Mouse (Mus musculus) cortical plate, adult 2 months (tissue): ENCODE results near the gene Fgd3. TPM values are rescaled to one million over a fixed set of nuclear protein-coding genes. Genes with fewer than 3 reads are reported as not detected.
A peak's percentile ranks its signal among the peaks of the same experiment; 100 is the strongest.

Experiments
- H3K27ac ChIP-seq: fragments of 200-500 bp; 2 replicates; pipeline ENCODE4 v1.5.1; 2012; ENCODE audit warnings: low read length, control low read depth, inconsistent platforms; ENCODE audit not compliant: insufficient read depth
- H3K4me1 ChIP-seq: fragments of 200-500 bp; 2 replicates; pipeline ENCODE4 v1.6.1; 2011; ENCODE audit warnings: low read length; ENCODE audit not compliant: control insufficient read depth, insufficient read depth
- H3K4me3 ChIP-seq: fragments of 200-500 bp; 2 replicates; pipeline ENCODE4 v1.5.1; 2011; ENCODE audit warnings: mild to moderate bottlenecking, low read length, control low read depth; ENCODE audit not compliant: insufficient read depth
- CTCF ChIP-seq: fragments of 200-500 bp; IDR thresholded peaks from 2 replicates; pipeline ENCODE4 v1.5.1; 2011; ENCODE audit warnings: mild to moderate bottlenecking, control low read depth, low read length; ENCODE audit not compliant: insufficient read depth; ENCODE audit errors: extremely low read depth
- POLR2A ChIP-seq: fragments of 200-500 bp; IDR thresholded peaks from 2 replicates; pipeline ENCODE4 v1.6.1; 2011; ENCODE audit warnings: mild to moderate bottlenecking, low read length, control low read depth; ENCODE audit not compliant: insufficient read depth; ENCODE audit errors: extremely low read depth
- polyA plus RNA-seq: library from polyadenylated mRNA; depleted of rRNA; stranded (reverse); fragments of >200 nt; gene quantifications from 2 replicates; pipeline ENCODE4 v1.2.3, GENCODE M21; 2012

The Fgd3 gene
- polyA plus RNA-seq, 1 experiment, result 6.2 TPM

- TF ChIP-seq CTCF (no peak), POLR2A (no peak)
- Histone ChIP-seq H3K27ac (no peak overlapping the region), H3K4me1 (peaks cover 13% of the 10 kb centered on the region), H3K4me3 (no peak overlapping the region)
These were observed 4.8 kb upstream of the Fgd3 start for GRCm38 (mm10) chr13:49324871-49325270.

GRCm38 (mm10) chr13:49322739-49323138, 2.6 kb upstream of the Fgd3 start:
- Histone ChIP-seq H3K27ac (no peak overlapping the region), H3K4me3 (no peak overlapping the region), H3K4me1 (peaks cover 13% of the 10 kb centered on the region)
- TF ChIP-seq POLR2A (no peak), CTCF (no peak)

- no peak for TF ChIP-seq POLR2A
- no peak for TF ChIP-seq CTCF
- Histone ChIP-seq H3K4me1 (peaks cover 13% of the 10 kb centered on the region), H3K27ac (no peak overlapping the region), H3K4me3 (no peak overlapping the region)
These were observed 2.1 kb upstream of the Fgd3 start for GRCm38 (mm10) chr13:49322169-49322568.

GRCm38 (mm10) chr13:49321452-49321851, 1.3 kb upstream of the Fgd3 start:
- H3K4me1 ChIP-seq, result peaks cover 13% of the 10 kb centered on the region
- H3K27ac ChIP-seq, result no peak overlapping the region
- no peak for TF ChIP-seq CTCF
- TF ChIP-seq POLR2A, result no peak
- no peak overlapping the region for H3K4me3 ChIP-seq

- Histone ChIP-seq H3K4me3 (peak overlapping the region; percentile 36; the same call in 1 of the 2 replicates), H3K4me1 (peaks cover 13% of the 10 kb centered on the region), H3K27ac (no peak overlapping the region)
- TF ChIP-seq POLR2A, result no peak
- TF ChIP-seq CTCF, result no peak
These were observed 403 bp upstream of the Fgd3 start for GRCm38 (mm10) chr13:49320514-49320913.

GRCm38 (mm10) chr13:49317914-49318313, 2.2 kb downstream of the Fgd3 start:
- H3K4me1 ChIP-seq, result peaks cover 9% of the 10 kb centered on the region
- H3K27ac ChIP-seq, result no peak overlapping the region
- TF ChIP-seq POLR2A, result no peak
- TF ChIP-seq CTCF, result no peak
- no peak overlapping the region for H3K4me3 ChIP-seq

GRCm38 (mm10) chr13:49317508-49317907, 2.6 kb downstream of the Fgd3 start:
- H3K27ac ChIP-seq, result peak overlapping the region; percentile 52; the same call in 1 of the 2 replicates
- TF ChIP-seq POLR2A (no peak), CTCF (no peak)
- no peak overlapping the region for H3K4me3 ChIP-seq
- peaks cover 9% of the 10 kb centered on the region for H3K4me1 ChIP-seq

GRCm38 (mm10) chr13:49316386-49317162, 3.5 kb downstream of the Fgd3 start:
- 0 out of 2 replicates have a peak overlapping the region, but pooled peaks have one; percentile 52 for H3K27ac ChIP-seq
- no peak overlapping the region for H3K4me3 ChIP-seq
- no peak for TF ChIP-seq CTCF
- TF ChIP-seq POLR2A, result no peak
- H3K4me1 ChIP-seq, result peaks cover 3% of the 10 kb centered on the region; the same call in 1 of the 2 replicates

GRCm38 (mm10) chr13:49311642-49312041, 8.5 kb downstream of the Fgd3 start:
- Histone ChIP-seq H3K4me3 (no peak overlapping the region), H3K27ac (no peak overlapping the region), H3K4me1 (no peaks in the 10 kb centered on the region)
- TF ChIP-seq POLR2A (no peak), CTCF (no peak)

- TF ChIP-seq CTCF, result no peak
- TF ChIP-seq POLR2A, result no peak
- H3K27ac ChIP-seq, result no peak overlapping the region
- no peaks in the 10 kb centered on the region for H3K4me1 ChIP-seq
- H3K4me3 ChIP-seq, result no peak overlapping the region
These were observed 10.6 kb downstream of the Fgd3 start for GRCm38 (mm10) chr13:49309501-49309900.
